Mouse (Mus musculus) liver, embryonic 14.5 days (tissue): ENCODE measurements around the gene Utrn.

ENCODE experiments used
- CTCF ChIP-seq: IDR thresholded peaks from 2 replicates; pipeline ENCODE4 v1.5.1; 2016; ENCODE audit warnings: antibody characterized with exemption, low read depth, control low read depth
- EP300 ChIP-seq: IDR thresholded peaks from 2 replicates; pipeline ENCODE4 v1.6.1; 2016; ENCODE audit warnings: antibody characterized with exemption, low read depth

GRCm38 (mm10) chr10:12899901-12900300 lies 30.7 kb upstream of the Utrn start:
- TF ChIP-seq CTCF (no peak), EP300 (no peak)
